Mouse (Mus musculus): Measurements from ENCODE around the gene Rabgef1.
A peak's percentile ranks its signal among the peaks of the same experiment; 100 is the strongest.
"Not testable (repeated sequence)": the region's sequence is repeated elsewhere in the genome, so short reads cannot be mapped to it uniquely, and the experiment has no call there.

Gene Rabgef1

GRCm38 (mm10) chr5:130218336-130218735 is 46.7 kb downstream of the Rabgef1 start:
- DNase-seq: no peak

- DNase-seq: no peak
Observed at GRCm38 (mm10) chr5:130221316-130221715, 49.7 kb downstream of the Rabgef1 start.

GRCm38 (mm10) chr5:130221760-130222145 is 50.2 kb downstream of the Rabgef1 start:
- no peak for DNase-seq

- peak; percentile 99 for DNase-seq
Observed at GRCm38 (mm10) chr5:130222146-130223004, 50.8 kb downstream of the Rabgef1 start.

- DNase-seq: no peak
Observed at GRCm38 (mm10) chr5:130226790-130227189, 55.2 kb downstream of the Rabgef1 start.

- no peak for DNase-seq
Observed at GRCm38 (mm10) chr5:130228120-130228519, 56.5 kb downstream of the Rabgef1 start.

- DNase-seq: no peak
Observed at GRCm38 (mm10) chr5:130236302-130236701, 64.7 kb downstream of the Rabgef1 start.

- no peak for DNase-seq
Observed at GRCm38 (mm10) chr5:130239236-130239635, 67.6 kb downstream of the Rabgef1 start.

GRCm38 (mm10) chr5:130239856-130240255 is 68.3 kb downstream of the Rabgef1 start:
- DNase-seq: no peak

GRCm38 (mm10) chr5:130241426-130241825 is 69.8 kb downstream of the Rabgef1 start:
- no peak for DNase-seq

- no peak for DNase-seq
Observed at GRCm38 (mm10) chr5:130247823-130248222, 76.2 kb downstream of the Rabgef1 start.

GRCm38 (mm10) chr5:130254164-130255016 is 82.8 kb downstream of the Rabgef1 start:
- no peak for DNase-seq

GRCm38 (mm10) chr5:130255017-130255720 is 83.6 kb downstream of the Rabgef1 start, which contains the start of the genes Sbds and Tyw1:
TSS of gene Sbds (minus strand) at chr5:130255530.
TSS of gene Tyw1 (plus strand) at chr5:130255619.
- peak; percentile 96 for DNase-seq

- DNase-seq: not testable (repeated sequence)
Observed at GRCm38 (mm10) chr5:130255799-130256525, 84.4 kb downstream of the Rabgef1 start.

- DNase-seq: peak; percentile 91
Observed at GRCm38 (mm10) chr5:130256678-130257271, 85.2 kb downstream of the Rabgef1 start.

GRCm38 (mm10) chr5:130257303-130257702 is 85.7 kb downstream of the Rabgef1 start:
- no peak for DNase-seq

GRCm38 (mm10) chr5:130263454-130263853 is 91.9 kb downstream of the Rabgef1 start:
- no peak for DNase-seq

Measured in thymus, postnatal 25 days (tissue).